Mouse (Mus musculus): ENCODE results near the gene Fads3.

Gene Fads3

GRCm38 (mm10) chr19:10108129-10108528, 66.8 kb downstream of the Fads3 start:
- DNase-seq (ENCODE audit: low read depth, low spot score): no peak

GRCm38 (mm10) chr19:10108666-10109065, 67.3 kb downstream of the Fads3 start:
- DNase-seq (ENCODE audit: low read depth, low spot score): no peak
